Mouse (Mus musculus) midbrain, embryonic 14.5 days (tissue): Measurements from ENCODE around the gene Skap1. TPM values are rescaled to one million over a fixed set of nuclear protein-coding genes. Genes with fewer than 3 reads are reported as not detected.

ENCODE experiments used
- polyA plus RNA-seq: library from polyadenylated mRNA; unstranded; fragments of >200 nt; fragmentation: Nextera tagmentation; extraction: Ambion mirVana; gene quantifications from 2 replicates; pipeline ENCODE4 v1.2.1, GENCODE M21; 2014

Skap1 gene
- polyA plus RNA-seq, 1 experiment from 2014 or later = 2.9 TPM

Other genes starting within 250 kb of the Skap1 start
- gene Hoxb9, start 193.1 kb upstream of the Skap1 start, polyA plus RNA-seq = not detected in 2 replicates
- gene Hoxb8, start 182.7 kb upstream of the Skap1 start, polyA plus RNA-seq = not detected in 2 replicates
- not detected in 2 replicates for gene Hoxb7, start 178.0 kb upstream of the Skap1 start, polyA plus RNA-seq
- gene Hoxb6, start 172.1 kb upstream of the Skap1 start, polyA plus RNA-seq = not detected in 2 replicates
- gene Hoxb5, start 161.3 kb upstream of the Skap1 start, polyA plus RNA-seq = not detected in 2 replicates
- gene Hoxb4, start 146.3 kb upstream of the Skap1 start, polyA plus RNA-seq = not detected in 2 replicates
- not detected in 2 replicates for gene Hoxb3, start 141.3 kb upstream of the Skap1 start, polyA plus RNA-seq
- 0.17 TPM in 1 of 2 replicates, not detected in the other for gene Hoxb2, start 114.1 kb upstream of the Skap1 start, polyA plus RNA-seq
- not detected in 2 replicates for gene Hoxb1, start 98.8 kb upstream of the Skap1 start, polyA plus RNA-seq